Mouse (Mus musculus): ENCODE data around the gene Fam43b.
A peak's percentile ranks its signal among the peaks of the same experiment; 100 is the strongest.

Gene Fam43b

DNA sequence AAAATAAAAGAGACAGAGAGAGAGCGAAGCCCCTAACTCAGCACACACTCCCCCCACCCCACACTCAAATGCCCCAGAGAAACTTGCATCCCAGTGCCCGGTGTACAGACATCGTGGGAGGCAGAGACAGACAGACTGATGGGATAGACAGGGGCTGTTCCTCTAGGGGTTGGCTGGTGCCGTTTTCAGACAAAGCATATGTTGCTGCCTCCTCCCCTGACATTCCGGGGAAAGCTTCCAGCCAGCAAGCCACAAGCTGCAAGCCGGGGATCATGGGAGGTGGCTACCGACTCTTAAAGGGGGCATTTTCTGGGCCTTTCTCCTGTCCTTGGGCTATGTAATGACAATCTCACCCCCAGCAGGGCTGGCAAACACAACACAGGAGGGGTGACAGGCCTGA lies 2.6 kb downstream of the Fam43b start:
- DNase-seq (ENCODE audit: low read depth) = no peak

DNA sequence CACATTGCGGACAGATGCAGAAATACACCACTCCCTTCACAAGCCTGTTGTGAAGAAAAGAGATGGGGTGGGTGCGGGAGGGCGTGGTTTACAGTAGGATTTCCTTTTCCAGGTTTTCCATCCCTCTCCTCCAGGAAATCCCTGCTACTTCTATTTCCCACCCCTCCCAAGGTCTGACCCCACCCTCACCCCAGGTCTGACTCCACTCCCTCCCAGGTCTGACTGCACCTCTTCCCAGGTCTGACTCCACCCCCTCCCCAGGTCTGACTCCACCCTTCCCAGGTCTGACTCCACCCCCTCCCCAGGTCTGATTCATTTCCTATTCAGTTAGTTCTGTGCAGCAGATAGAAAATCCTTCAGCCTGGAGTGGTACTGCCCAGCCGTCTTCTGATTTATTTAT lies 12.5 kb downstream of the Fam43b start:
- no peak for DNase-seq (ENCODE audit: low read depth)

DNA sequence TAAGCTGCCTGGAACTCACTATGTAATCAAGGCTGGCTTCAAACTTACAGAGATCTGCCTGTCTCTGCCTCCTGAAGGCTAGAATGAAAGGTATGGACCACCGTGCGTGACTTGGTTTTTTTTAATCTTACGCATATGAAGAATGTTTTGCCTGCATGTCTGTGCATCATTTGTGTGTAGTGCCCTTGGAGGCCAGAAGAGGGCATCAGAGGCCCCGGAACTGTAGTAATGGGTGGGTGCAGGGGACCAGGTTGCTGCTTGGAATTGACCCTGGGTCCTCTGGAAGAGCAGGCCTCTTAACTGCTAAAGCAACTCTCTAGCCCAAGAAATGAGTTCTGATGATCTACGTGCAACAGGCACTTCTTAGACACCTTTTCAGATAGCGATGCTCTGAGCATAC lies 13.9 kb downstream of the Fam43b start:
- no peak for DNase-seq (ENCODE audit: low read depth)

DNA sequence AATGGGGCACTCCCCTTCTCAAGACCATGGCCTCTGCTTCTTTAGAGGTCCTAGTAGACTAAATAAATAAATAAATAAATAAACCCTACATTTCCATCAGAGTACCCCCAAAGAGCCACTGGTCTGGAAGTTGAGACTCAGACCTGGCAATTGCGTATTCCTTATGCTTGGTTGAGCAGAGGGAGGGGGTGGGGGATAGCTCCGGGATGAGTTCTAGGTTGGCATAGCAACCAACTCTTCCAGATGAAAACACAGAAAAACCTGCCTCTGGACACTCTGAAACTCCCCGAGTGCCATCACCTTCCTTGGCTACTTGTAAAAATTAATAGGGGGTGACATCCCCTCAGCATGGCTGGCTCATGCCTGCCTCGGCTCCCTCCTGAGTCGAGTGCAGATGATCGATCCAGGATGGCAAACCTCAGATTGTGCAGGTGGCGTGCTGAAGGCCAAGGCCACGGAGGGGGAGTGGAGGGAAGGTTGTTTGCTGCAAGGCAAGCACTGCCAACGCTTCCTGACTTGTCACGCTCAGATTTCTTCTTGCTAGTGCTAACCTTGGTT lies 16.1 kb downstream of the Fam43b start:
- no peak for DNase-seq (ENCODE audit: low read depth)

DNA sequence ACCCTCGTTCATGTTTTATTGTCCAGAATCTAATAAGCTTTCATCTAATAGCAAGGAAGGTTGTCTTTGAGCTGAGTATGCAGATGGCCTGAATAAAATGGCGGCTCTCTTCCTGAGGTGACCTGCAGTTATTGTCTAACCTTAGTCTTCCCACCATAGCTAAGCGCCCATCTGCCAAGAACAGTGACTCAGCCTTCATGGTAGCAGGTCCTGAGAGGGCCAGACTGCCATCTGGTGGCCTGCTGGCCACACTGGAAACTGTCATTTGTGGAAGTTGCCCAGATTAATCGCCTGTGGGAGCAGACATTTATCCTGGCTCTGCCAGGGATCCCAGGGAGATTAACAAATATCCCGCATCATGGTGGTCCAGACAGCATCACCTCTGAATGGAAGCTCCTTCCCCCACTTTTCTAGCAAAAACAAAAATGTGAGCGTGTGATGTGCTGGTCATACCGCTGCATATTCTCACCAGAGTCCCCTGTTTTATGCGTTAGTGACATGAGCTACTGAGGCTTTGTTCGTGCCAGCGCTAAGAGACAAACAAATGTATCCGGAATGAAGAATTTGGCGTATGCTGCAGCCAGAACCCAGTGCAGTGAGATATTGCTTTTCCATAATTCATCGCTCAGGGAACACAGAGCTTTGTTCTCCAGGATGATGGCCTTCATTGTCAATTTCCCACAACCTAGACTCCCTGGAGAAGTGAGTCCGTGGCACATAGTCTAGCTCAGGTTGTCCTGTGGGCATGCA lies 17.1 kb downstream of the Fam43b start:
- peak; percentile 62 for DNase-seq (ENCODE audit: low read depth)

DNA sequence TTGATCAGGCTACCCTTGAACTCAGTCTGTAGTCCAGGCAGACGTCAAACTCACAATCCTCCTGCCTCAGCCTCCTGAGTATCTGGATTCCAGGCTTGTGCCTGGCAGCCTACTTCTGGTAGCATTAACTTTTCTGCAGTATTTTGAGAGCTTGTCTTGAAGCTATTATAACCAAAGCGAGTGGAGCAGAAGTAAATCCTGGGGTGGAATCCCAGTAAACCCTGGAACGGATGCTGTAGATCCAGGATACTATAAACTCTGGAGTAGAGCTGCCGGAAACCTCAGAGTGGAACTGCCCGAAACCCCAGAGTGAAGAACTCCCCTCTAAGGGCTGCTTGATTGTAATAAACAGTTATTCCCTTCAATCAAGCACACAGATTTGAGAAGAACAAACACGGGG lies 18.8 kb downstream of the Fam43b start:
- no peak for DNase-seq (ENCODE audit: low read depth)

DNA sequence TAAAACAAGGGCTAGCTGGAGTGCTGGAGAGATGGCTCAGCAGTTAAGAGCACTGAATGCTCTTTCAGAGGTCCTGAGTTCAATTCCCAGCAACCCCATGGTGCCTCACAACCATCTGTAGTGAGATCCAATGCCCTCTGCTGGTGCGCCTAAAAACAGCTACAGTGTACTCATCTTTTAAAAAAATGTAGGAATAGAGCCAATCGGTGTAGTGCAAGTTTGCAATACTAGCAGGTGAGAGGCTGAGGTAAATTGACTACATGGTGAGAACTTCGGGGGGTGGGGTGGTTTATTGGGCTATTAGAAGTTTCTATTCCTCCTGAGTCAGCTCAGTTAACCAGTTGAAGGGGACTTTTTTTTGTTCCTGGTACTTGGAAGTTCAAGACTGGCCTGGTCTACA lies 21.2 kb downstream of the Fam43b start:
- no peak for DNase-seq (ENCODE audit: low read depth)

DNA sequence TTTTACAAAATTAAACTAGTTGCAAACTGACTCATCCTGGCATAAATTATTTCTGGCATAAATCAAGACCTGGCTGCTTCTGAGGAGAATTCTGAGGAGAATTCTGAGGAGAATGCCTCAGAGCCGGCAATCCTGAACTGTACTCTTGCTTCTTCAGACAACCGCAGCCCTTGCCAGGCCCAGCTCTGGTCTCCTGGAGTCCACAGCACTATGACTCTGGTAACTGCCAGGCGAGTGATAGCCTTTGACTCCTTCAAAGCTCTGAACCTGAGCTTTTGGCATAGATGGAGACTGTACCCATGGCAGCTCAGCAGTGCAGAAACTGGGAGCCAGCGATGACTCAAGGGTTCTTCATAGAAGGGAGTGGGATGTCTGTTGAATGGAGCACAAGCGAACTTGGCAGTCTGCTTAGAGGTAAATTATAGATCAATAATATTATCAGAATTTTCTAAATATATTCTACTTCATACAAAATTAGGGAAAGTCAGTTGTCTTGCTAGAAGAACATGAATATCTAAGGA lies 25.3 kb downstream of the Fam43b start:
- peak; percentile 37 for DNase-seq (ENCODE audit: low read depth)

DNA sequence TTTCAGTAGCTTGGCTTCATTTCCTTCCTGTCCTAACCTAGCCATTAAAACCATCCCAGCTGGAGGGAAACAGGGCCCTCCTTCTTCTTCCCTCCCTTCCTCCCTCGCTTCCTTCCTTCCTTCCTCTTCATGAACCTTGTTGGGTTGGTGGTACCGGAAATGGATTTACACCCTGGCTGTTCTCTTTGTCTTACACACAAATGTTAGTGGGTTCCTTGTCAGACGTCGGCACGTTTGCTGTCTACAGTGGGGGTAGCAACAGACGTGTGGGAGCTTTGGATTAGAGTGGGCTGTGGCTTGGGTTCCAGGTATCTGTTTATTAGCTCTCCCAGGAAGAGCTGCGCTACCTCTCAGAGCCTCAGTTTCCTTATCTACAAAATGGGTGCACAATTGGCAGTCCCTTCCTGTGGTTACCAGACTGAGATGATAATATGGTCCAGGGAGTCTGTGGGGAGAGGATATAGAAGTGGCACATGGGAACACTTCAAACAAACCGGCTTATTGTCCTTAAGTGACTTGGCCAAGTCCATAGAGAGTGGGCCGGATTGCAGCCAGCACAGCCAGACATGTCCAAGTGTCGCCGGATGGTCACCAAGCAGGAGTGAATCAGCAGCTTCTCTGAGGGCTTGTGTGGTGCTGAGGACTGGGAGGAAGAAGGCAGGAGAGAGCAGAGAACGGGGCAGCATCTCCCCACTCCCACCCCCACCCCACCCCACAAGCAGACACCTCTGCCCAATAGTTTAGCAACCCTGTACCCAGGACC lies 27.6 kb downstream of the Fam43b start:
- no peak for DNase-seq (ENCODE audit: low read depth)

DNA sequence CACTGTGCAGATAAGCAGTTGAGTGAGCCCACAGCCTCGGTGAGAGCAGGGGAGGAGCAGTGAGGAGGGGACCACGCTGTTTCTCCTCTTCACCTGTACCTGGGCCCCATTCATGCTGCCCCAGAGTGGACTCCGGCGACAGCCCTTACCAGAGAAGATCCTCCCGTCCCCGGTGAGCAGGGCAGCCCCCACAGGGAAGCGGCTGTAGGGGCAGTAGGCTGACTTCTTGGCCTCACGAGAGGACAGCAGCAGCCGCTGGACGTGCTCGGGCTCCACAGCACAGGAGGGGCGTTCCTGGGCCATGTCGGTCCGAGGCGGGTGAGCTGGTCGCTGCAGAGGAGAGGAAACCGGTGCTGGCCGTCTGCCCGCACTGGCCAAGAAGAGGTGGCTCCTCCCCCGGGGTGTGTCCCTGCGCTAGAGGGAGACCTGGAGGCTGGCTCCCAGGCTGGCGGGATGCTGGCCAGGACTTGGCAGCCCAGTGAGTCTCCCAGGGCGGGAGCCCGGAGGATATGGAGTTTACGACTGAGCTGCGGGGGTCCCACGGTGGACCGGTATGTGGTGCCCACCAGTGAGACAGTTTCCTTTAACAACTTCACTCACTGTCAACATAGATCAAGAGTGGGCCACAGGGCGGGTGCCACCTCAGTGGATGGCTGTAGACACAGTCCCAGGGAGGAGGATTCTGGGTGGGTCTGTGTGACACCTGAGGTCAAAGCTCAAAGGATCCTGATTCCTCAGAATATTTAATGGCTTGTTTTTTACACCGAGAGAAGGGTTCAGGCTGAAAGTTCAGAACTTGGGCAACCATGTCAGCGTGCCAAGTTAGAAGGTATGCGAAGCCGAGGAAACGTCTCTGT lies 28.5 kb downstream of the Fam43b start, which contains the start of gene Cda:
Cda (minus strand) TSS at position 352 of the 857 bp plus-strand sequence.
- peak; percentile 83 for DNase-seq (ENCODE audit: low read depth)

DNA sequence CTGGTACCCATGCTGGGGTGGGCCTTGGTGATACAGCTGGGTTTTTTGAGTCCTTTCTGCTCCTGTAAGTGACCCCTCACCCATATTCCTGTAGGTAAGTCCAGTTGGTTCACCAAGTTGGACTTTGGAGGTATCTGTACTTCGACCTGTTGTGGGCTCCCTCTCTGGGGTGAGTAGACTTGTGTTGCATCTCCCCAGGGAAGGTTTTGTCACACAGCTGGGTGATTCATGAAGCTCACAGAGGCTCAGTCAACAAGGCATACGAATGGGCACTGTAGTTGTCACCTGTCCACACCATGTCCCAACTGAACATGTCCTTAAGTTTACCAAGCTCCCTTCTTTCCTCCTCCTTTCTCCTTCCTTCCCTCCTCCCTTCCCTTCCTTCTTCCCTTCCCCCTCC lies 29.8 kb downstream of the Fam43b start:
- no peak for DNase-seq (ENCODE audit: low read depth)

DNA sequence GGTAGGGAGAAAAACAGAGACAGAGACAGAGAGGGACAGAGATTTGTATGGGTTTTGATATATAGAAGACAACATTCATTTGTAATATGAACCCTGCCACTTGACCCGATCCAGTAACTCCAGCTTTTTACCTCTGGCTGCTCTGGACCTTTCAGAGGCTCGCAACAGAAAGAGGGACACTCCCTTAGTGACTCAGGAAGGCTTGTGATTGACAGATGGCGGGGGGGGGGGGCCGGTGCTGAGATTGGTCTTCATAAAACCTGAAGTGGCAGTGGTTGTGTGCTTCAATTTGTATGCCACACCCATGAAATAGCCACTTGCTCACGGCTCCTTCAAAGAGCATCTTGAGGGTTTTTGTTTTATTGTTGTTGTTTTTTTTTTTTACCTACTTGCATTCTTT lies 32.8 kb downstream of the Fam43b start:
- DNase-seq (ENCODE audit: low read depth) = no peak

DNA sequence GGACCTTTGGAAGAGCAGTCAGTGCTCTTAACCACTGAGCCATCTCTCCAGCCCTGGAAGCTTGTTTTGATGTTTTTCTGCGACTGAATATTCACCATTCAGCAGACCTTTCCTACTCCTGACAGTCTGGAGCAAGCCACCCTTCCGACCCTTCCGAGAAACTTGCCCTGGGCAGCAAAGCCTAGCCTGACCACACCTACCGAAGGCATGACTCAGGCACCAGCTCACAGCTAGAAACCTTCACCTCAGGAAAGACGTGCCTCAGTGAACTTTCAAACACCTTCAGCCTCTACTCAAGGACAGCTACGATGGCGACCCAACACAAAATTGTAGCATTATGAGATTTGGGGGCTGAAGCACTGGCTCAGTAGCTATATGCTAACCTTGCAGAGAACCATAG lies 33.4 kb downstream of the Fam43b start:
- no peak for DNase-seq (ENCODE audit: low read depth)

DNA sequence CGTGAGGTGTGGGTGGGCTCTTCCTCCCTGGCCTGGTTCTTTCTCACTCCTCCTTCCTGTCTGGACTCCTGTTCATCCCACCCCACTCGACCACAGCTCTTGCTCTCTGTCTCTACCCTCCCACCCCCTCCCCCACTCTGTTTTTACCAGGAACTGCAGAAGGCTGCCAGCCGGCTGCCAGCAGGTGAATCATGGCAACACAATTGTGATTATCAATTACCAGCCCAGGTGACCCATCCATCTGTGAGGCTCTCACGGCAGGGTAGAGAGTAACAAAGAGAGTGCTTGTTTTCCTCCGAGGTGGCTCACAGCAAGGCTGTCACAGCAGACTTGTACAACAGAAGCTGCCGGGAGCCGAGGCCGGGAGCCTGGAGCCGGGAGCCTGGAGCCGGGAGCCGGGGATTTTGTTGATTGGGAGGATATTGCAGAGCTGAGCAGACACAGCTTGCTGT lies 34.9 kb downstream of the Fam43b start:
- no peak for DNase-seq (ENCODE audit: low read depth)

DNA sequence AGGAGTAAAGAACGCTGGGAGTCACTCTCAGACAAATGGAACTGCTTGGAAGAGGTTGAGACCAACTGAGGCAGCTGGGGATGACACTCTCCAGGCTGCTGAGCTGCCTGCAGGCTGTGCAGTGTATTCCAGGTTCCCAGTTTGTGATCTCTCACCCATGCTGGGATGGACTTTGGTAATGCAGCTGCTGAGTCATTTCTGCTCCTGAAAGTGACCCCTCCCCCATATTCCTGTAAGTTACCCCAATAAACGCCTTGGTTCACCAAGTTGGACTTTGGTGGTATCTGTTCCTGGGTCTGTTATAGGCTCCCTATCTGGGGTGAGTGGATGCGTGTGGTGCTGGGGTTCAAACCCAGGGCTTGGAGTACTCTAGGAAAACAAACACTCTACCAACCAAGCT lies 38.2 kb downstream of the Fam43b start:
- no peak for DNase-seq (ENCODE audit: low read depth)

DNA sequence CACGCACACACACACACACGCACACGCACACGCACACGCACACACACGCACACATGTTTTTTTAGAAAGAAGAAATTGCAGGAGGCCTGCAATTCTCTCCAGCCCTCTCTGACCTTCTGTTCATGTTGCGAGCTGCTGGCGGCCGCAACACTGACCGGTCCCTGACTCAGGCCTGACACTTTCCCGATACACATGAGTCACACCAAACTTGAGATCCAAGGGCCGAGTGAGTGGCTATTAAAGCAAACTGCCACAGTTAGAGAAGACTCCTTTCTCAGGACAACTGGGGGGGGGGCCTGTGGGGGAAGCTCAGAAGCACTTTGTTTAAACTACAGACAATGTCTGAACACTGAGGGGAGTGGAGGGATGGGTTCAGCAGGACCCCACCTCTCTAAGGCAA lies 39.8 kb downstream of the Fam43b start:
- no peak for DNase-seq (ENCODE audit: low read depth)

DNA sequence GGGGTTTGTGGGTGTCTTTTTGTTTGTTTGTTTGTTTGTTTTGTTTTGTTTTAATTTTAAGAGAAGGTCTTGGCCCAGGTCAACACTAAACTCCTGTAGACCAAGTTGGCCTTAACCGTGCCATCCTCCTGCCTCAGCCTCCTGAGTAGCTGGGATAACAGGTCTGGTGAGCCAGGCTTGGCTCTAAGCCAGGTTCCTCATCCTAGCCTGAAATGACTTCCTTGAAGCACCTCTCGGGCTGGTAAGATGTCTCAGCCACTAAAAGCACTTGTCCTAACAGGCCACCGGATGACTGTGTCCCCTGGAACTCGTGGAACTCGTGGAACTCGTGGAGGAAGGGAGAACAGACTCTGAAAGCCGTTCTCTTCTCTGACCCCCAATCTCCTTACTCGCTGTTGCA lies 40.2 kb downstream of the Fam43b start:
- DNase-seq (ENCODE audit: low read depth) = no peak

DNA sequence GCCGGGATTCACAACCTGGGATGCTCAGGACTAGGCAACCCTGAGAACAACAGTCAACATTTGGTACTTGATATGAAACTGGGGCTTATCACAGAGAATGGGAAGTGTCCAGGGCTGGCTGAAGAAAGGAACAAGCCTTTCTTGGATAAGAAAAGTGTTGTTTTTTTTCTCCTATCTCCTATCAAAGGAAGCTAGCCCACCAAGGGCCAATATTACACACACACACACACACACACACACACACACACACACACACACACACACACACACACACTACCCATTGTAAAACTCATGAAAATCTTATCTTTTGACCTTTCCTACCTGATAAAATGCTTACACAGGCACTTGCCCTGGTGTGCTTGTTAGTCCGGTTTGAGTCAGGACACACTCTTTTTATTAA lies 40.8 kb downstream of the Fam43b start:
- no peak for DNase-seq (ENCODE audit: low read depth)

DNA sequence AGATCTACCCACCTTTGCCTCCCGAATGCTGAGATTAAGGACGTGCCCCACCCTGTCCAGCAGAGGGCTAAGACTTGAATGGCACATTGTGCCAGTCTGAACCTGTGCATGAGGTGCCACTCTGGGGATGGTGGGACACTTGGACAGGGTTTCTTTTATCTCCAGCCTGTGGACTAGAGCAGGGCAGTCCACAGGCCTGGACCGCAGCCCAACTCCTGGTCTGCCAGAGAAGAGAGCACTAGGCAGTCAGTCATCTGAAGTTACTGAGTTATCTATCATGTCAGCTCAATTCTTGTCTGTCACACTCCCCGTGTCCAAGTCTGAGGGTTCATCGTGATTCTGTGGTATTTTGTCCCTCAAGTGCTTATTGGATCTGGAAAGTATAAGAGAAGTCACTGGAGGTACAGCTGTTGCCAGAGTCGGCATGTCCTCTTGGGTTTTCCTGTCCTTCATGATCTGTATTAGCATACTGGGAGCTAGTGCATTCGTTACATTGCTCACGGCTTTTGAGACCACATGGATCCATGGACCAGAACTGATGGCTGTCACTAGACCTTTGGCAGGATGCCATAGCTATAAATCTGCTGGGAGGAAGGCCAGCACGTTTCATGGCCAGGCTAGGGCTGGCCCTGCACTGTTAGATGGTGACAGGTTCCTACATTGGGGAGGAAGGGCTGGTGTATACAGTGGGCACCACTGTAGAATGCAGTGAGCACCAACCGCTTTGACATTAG lies 42.7 kb downstream of the Fam43b start:
- DNase-seq (ENCODE audit: low read depth) = no peak

DNA sequence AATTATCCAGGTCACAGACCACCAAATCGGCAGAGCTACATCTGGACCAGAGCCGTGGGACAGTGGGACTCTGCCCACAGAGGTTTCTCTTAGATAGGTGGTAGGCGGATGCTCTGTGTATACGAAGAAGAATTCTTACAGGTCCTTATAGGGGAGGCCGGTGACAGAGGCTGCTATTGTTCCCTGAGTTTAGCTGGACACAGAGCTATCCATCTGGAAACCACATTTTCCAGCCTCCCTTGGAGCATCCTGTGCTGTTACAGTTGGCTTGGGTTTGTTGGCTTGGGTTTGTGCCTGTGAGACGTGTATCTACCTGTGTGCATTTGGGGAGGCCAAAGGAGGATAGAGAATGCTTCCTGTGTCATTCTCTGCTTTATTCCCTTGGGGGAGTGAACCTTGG lies 43.6 kb downstream of the Fam43b start:
- no peak for DNase-seq (ENCODE audit: low read depth)

DNA sequence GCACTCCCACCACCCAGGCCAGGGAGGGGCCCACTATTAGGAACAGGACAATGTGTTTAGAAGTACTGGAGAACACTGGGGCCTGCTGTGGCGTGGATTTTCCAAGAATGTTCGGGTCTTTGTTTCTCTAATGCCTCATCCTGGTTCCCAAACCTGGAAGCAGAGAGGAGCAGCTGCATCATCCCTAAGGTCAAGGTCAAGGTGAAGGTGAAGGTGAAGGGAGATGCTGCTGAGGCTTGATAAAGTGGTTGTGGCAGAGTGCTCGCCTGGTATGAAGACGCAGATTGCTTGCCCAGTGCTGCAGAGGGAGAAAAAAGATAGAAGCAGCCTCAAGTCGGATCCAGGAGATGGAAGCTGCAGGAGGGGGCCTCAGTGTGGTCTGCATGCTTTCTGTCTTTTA lies 44.5 kb downstream of the Fam43b start:
- no peak for DNase-seq (ENCODE audit: low read depth)

All from fibroblast of lung, adult 2 months (primary cell).